Mouse (Mus musculus): ENCODE measurements around the gene Dram1. TPM values are rescaled to one million over a fixed set of nuclear protein-coding genes. Genes with fewer than 3 reads are reported as not detected.

The Dram1 gene
- polyA plus RNA-seq, 1 experiment from 2014 or later = 0.24 TPM

GRCm38 (mm10) chr10:88364221-88364620 is 14.7 kb downstream of the Dram1 start:
- H3K4me1 ChIP-seq (ENCODE audit: control insufficient read depth, insufficient read depth, low read length) = no peaks in the 10 kb centered on the region
- no peak overlapping the region for H3K4me3 ChIP-seq (ENCODE audit: low read depth, low read length)
- H3K36me3 ChIP-seq (ENCODE audit: control insufficient read depth, insufficient read depth, low read length) = no peaks in the 10 kb centered on the region
- no peak overlapping the region for H3K27ac ChIP-seq (ENCODE audit: low read depth, low read length)
- ATAC-seq (ENCODE audit: insufficient read depth, low FRiP score, low TSS enrichment) = no peak
- H3K4me2 ChIP-seq (ENCODE audit: low read depth) = no peak overlapping the region
- H3K9ac ChIP-seq (ENCODE audit: low read length) = no peak overlapping the region
- no peaks in the 10 kb centered on the region for H3K9me3 ChIP-seq (ENCODE audit: control insufficient read depth, low read length)
- 85% methylated on average over 3 of the region's 3 CpGs for WGBS
- no peaks in the 10 kb centered on the region for H3K27me3 ChIP-seq (ENCODE audit: control insufficient read depth, insufficient read depth, low read length)
- DNase-seq (ENCODE audit: low spot score) = no peak

- Histone ChIP-seq H3K4me1 (ENCODE audit: control insufficient read depth, insufficient read depth, low read length) (no peaks in the 10 kb centered on the region), H3K9ac (ENCODE audit: low read length) (no peak overlapping the region), H3K4me2 (ENCODE audit: low read depth) (no peak overlapping the region), H3K9me3 (ENCODE audit: control insufficient read depth, low read length) (no peaks in the 10 kb centered on the region), H3K27me3 (ENCODE audit: control insufficient read depth, insufficient read depth, low read length) (0 out of 2 replicates have a peak, but pooled peaks cover 3% of the 10 kb centered on the region), H3K4me3 (ENCODE audit: low read depth, low read length) (no peak overlapping the region), H3K36me3 (ENCODE audit: control insufficient read depth, insufficient read depth, low read length) (no peaks in the 10 kb centered on the region), H3K27ac (ENCODE audit: low read depth, low read length) (no peak overlapping the region)
- no peak for DNase-seq (ENCODE audit: low spot score)
- ATAC-seq (ENCODE audit: insufficient read depth, low FRiP score, low TSS enrichment) = no peak
- WGBS = 76% methylated on average over 1 of the region's 1 CpGs
Observed at GRCm38 (mm10) chr10:88362218-88362617, 16.7 kb downstream of the Dram1 start.

- peaks cover 11% of the 10 kb centered on the region for H3K27me3 ChIP-seq (ENCODE audit: control insufficient read depth, insufficient read depth, low read length)
- no peaks in the 10 kb centered on the region for H3K36me3 ChIP-seq (ENCODE audit: control insufficient read depth, insufficient read depth, low read length)
- H3K4me1 ChIP-seq (ENCODE audit: control insufficient read depth, insufficient read depth, low read length) = 0 out of 2 replicates have a peak, but pooled peaks cover 4% of the 10 kb centered on the region
- whole genome bisulfite sequencing = 5% methylated on average over 17 of the region's 47 CpGs
- no peaks in the 10 kb centered on the region for H3K9me3 ChIP-seq (ENCODE audit: control insufficient read depth, low read length)
- peak overlapping the region; percentile 79 for H3K4me2 ChIP-seq (ENCODE audit: low read depth)
- H3K9ac ChIP-seq (ENCODE audit: low read length) = peak overlapping the region; percentile 63
- peak; percentile 82 for ATAC-seq (ENCODE audit: insufficient read depth, low FRiP score, low TSS enrichment)
- no peak overlapping the region for H3K27ac ChIP-seq (ENCODE audit: low read depth, low read length)
- DNase-seq (ENCODE audit: low spot score) = peak; percentile 60
- peak overlapping the region; percentile 53 for H3K4me3 ChIP-seq (ENCODE audit: low read depth, low read length)
Observed at GRCm38 (mm10) chr10:88356983-88357559, 21.8 kb downstream of the Dram1 start.

- Histone ChIP-seq H3K9ac (ENCODE audit: low read length) (peak overlapping the region; percentile 63), H3K9me3 (ENCODE audit: control insufficient read depth, low read length) (no peaks in the 10 kb centered on the region), H3K27me3 (ENCODE audit: control insufficient read depth, insufficient read depth, low read length) (peaks cover 11% of the 10 kb centered on the region), H3K4me3 (ENCODE audit: low read depth, low read length) (peak overlapping the region; percentile 53), H3K4me2 (ENCODE audit: low read depth) (peak overlapping the region; percentile 79), H3K27ac (ENCODE audit: low read depth, low read length) (no peak overlapping the region), H3K4me1 (ENCODE audit: control insufficient read depth, insufficient read depth, low read length) (0 out of 2 replicates have a peak, but pooled peaks cover 4% of the 10 kb centered on the region), H3K36me3 (ENCODE audit: control insufficient read depth, insufficient read depth, low read length) (no peaks in the 10 kb centered on the region)
- ATAC-seq (ENCODE audit: insufficient read depth, low FRiP score, low TSS enrichment) = peak; percentile 45; the same call in 1 of the 2 replicates
- DNase-seq (ENCODE audit: low spot score) = no peak
- WGBS = 8% methylated on average over 21 of the region's 21 CpGs
Observed at GRCm38 (mm10) chr10:88356114-88356982, 22.5 kb downstream of the Dram1 start.

- WGBS = 70% methylated on average over 5 of the region's 5 CpGs
- no peak overlapping the region for H3K27ac ChIP-seq (ENCODE audit: low read depth, low read length)
Observed at GRCm38 (mm10) chr10:88354599-88354998, 24.3 kb downstream of the Dram1 start.

GRCm38 (mm10) chr10:88352549-88352948 is 26.3 kb downstream of the Dram1 start:
- Histone ChIP-seq H3K4me1 (ENCODE audit: control insufficient read depth, insufficient read depth, low read length) (0 out of 2 replicates have a peak, but pooled peaks cover 4% of the 10 kb centered on the region), H3K9ac (ENCODE audit: low read length) (no peak overlapping the region), H3K27ac (ENCODE audit: low read depth, low read length) (no peak overlapping the region), H3K36me3 (ENCODE audit: control insufficient read depth, insufficient read depth, low read length) (no peaks in the 10 kb centered on the region), H3K4me2 (ENCODE audit: low read depth) (no peak overlapping the region), H3K27me3 (ENCODE audit: control insufficient read depth, insufficient read depth, low read length) (peaks cover 11% of the 10 kb centered on the region), H3K4me3 (ENCODE audit: low read depth, low read length) (no peak overlapping the region), H3K9me3 (ENCODE audit: control insufficient read depth, low read length) (no peaks in the 10 kb centered on the region)
- no peak for DNase-seq (ENCODE audit: low spot score)
- WGBS = 100% methylated on average over 2 of the region's 2 CpGs
- no peak for ATAC-seq (ENCODE audit: insufficient read depth, low FRiP score, low TSS enrichment)

More at GRCm38 (mm10) chr10:88354599-88354998, 24.3 kb downstream of the Dram1 start:
- 0 out of 2 replicates have a peak, but pooled peaks cover 4% of the 10 kb centered on the region for H3K4me1 ChIP-seq (ENCODE audit: control insufficient read depth, insufficient read depth, low read length)
- H3K36me3 ChIP-seq (ENCODE audit: control insufficient read depth, insufficient read depth, low read length) = no peaks in the 10 kb centered on the region
- H3K4me2 ChIP-seq (ENCODE audit: low read depth) = no peak overlapping the region
- no peak overlapping the region for H3K9ac ChIP-seq (ENCODE audit: low read length)
- ATAC-seq (ENCODE audit: insufficient read depth, low FRiP score, low TSS enrichment) (no peak), DNase-seq (ENCODE audit: low spot score) (no peak)
- H3K27me3 ChIP-seq (ENCODE audit: control insufficient read depth, insufficient read depth, low read length) = peaks cover 11% of the 10 kb centered on the region
- H3K4me3 ChIP-seq (ENCODE audit: low read depth, low read length) = no peak overlapping the region
- no peaks in the 10 kb centered on the region for H3K9me3 ChIP-seq (ENCODE audit: control insufficient read depth, low read length)

- DNase-seq (ENCODE audit: low spot score) (no peak), ATAC-seq (ENCODE audit: insufficient read depth, low FRiP score, low TSS enrichment) (no peak)
- Histone ChIP-seq H3K4me3 (ENCODE audit: low read depth, low read length) (no peak overlapping the region), H3K9ac (ENCODE audit: low read length) (no peak overlapping the region), H3K27ac (ENCODE audit: low read depth, low read length) (no peak overlapping the region), H3K4me2 (ENCODE audit: low read depth) (no peak overlapping the region), H3K4me1 (ENCODE audit: control insufficient read depth, insufficient read depth, low read length) (0 out of 2 replicates have a peak, but pooled peaks cover under 1% of the 10 kb centered on the region), H3K36me3 (ENCODE audit: control insufficient read depth, insufficient read depth, low read length) (no peaks in the 10 kb centered on the region), H3K9me3 (ENCODE audit: control insufficient read depth, low read length) (no peaks in the 10 kb centered on the region), H3K27me3 (ENCODE audit: control insufficient read depth, insufficient read depth, low read length) (peaks cover 6% of the 10 kb centered on the region)
- 74% methylated on average over 5 of the region's 5 CpGs for WGBS
Observed at GRCm38 (mm10) chr10:88351411-88352103, 27.3 kb downstream of the Dram1 start.

- no peak overlapping the region for H3K9ac ChIP-seq (ENCODE audit: low read length)
- H3K27me3 ChIP-seq (ENCODE audit: control insufficient read depth, insufficient read depth, low read length) = no peaks in the 10 kb centered on the region
- H3K4me3 ChIP-seq (ENCODE audit: low read depth, low read length) = no peak overlapping the region
- H3K27ac ChIP-seq (ENCODE audit: low read depth, low read length) = no peak overlapping the region
- 69% methylated on average over 2 of the region's 2 CpGs for WGBS
- no peak overlapping the region for H3K4me2 ChIP-seq (ENCODE audit: low read depth)
- no peaks in the 10 kb centered on the region for H3K9me3 ChIP-seq (ENCODE audit: control insufficient read depth, low read length)
- ATAC-seq (ENCODE audit: insufficient read depth, low FRiP score, low TSS enrichment) (no peak), DNase-seq (ENCODE audit: low spot score) (no peak)
- no peaks in the 10 kb centered on the region for H3K36me3 ChIP-seq (ENCODE audit: control insufficient read depth, insufficient read depth, low read length)
- no peaks in the 10 kb centered on the region for H3K4me1 ChIP-seq (ENCODE audit: control insufficient read depth, insufficient read depth, low read length)
Observed at GRCm38 (mm10) chr10:88350687-88351086, 28.2 kb downstream of the Dram1 start.
